Mouse (Mus musculus): ENCODE measurements around the gene Col5a2. TPM values are rescaled to one million over a fixed set of nuclear protein-coding genes. Genes with fewer than 3 reads are reported as not detected.
"Not testable (repeated sequence)": the region's sequence is repeated elsewhere in the genome, so short reads cannot be mapped to it uniquely, and the experiment has no call there.

The Col5a2 gene
- polyA plus RNA-seq, 1 experiment from 2014 or later: 23.5 TPM

GRCm38 (mm10) chr1:45472751-45473150, 30.3 kb downstream of the Col5a2 start:
- H3K27me3 ChIP-seq (ENCODE audit: control insufficient read depth, insufficient read depth, low read length): no peaks in the 10 kb centered on the region
- H3K4me1 ChIP-seq (ENCODE audit: control insufficient read depth, insufficient read depth, low read length): no peaks in the 10 kb centered on the region
- no peak overlapping the region for H3K27ac ChIP-seq (replicated peaks; ENCODE audit: low read depth, low read length)
- H3K9me3 ChIP-seq (ENCODE audit: control insufficient read depth, low read length): no peaks in the 10 kb centered on the region
- DNase-seq (ENCODE audit: low spot score): no peak
- no peak overlapping the region for H3K9ac ChIP-seq (ENCODE audit: low read length)
- 65% methylated on average over 4 of the region's 4 CpGs for WGBS
- H3K4me3 ChIP-seq (ENCODE audit: low read depth, low read length): no peak overlapping the region
- H3K36me3 ChIP-seq (ENCODE audit: control insufficient read depth, insufficient read depth, low read length): no peaks in the 10 kb centered on the region
- no peak for ATAC-seq (ENCODE audit: insufficient number of reproducible peaks, low FRiP score, low TSS enrichment, low read depth)
- H3K4me2 ChIP-seq (ENCODE audit: low read depth, severe bottlenecking): no peak overlapping the region

GRCm38 (mm10) chr1:45460767-45461166, 42.3 kb downstream of the Col5a2 start:
- no peaks in the 10 kb centered on the region for H3K27me3 ChIP-seq (ENCODE audit: control insufficient read depth, insufficient read depth, low read length)
- DNase-seq (ENCODE audit: low spot score) (peak; percentile 30), ATAC-seq (ENCODE audit: insufficient number of reproducible peaks, low FRiP score, low TSS enrichment, low read depth) (peak; percentile 68; the same call in 1 of the 2 replicates)
- H3K36me3 ChIP-seq (ENCODE audit: control insufficient read depth, insufficient read depth, low read length): no peaks in the 10 kb centered on the region
- WGBS: 43% methylated on average over 2 of the region's 2 CpGs
- H3K4me2 ChIP-seq (ENCODE audit: low read depth, severe bottlenecking): no peak overlapping the region
- H3K9ac ChIP-seq (ENCODE audit: low read length): no peak overlapping the region
- no peak overlapping the region for H3K4me3 ChIP-seq (ENCODE audit: low read depth, low read length)
- H3K9me3 ChIP-seq (ENCODE audit: control insufficient read depth, low read length): no peaks in the 10 kb centered on the region; the same call in 1 of the 2 replicates
- no peaks in the 10 kb centered on the region for H3K4me1 ChIP-seq (ENCODE audit: control insufficient read depth, insufficient read depth, low read length)
- no peak overlapping the region for H3K27ac ChIP-seq (replicated peaks; ENCODE audit: low read depth, low read length)

- no peaks in the 10 kb centered on the region; the same call in 1 of the 2 replicates for H3K9me3 ChIP-seq (ENCODE audit: control insufficient read depth, low read length)
- DNase-seq (ENCODE audit: low spot score): no peak
- H3K36me3 ChIP-seq (ENCODE audit: control insufficient read depth, insufficient read depth, low read length): no peaks in the 10 kb centered on the region
- no peak for ATAC-seq (ENCODE audit: insufficient number of reproducible peaks, low FRiP score, low TSS enrichment, low read depth)
- H3K27me3 ChIP-seq (ENCODE audit: control insufficient read depth, insufficient read depth, low read length): no peaks in the 10 kb centered on the region
- H3K4me3 ChIP-seq (ENCODE audit: low read depth, low read length): no peak overlapping the region
- no peak overlapping the region for H3K27ac ChIP-seq (replicated peaks; ENCODE audit: low read depth, low read length)
- no peak overlapping the region for H3K9ac ChIP-seq (ENCODE audit: low read length)
- H3K4me1 ChIP-seq (ENCODE audit: control insufficient read depth, insufficient read depth, low read length): no peaks in the 10 kb centered on the region
- WGBS: 93% methylated on average over 1 of the region's 1 CpGs
- H3K4me2 ChIP-seq (ENCODE audit: low read depth, severe bottlenecking): no peak overlapping the region
Observed at GRCm38 (mm10) chr1:45455763-45456162, 47.3 kb downstream of the Col5a2 start.

- ATAC-seq (ENCODE audit: insufficient number of reproducible peaks, low FRiP score, low TSS enrichment, low read depth) (no peak), DNase-seq (ENCODE audit: low spot score) (no peak)
- Histone ChIP-seq H3K4me2 (ENCODE audit: low read depth, severe bottlenecking) (no peak overlapping the region), H3K27ac (replicated peaks; ENCODE audit: low read depth, low read length) (no peak overlapping the region), H3K36me3 (ENCODE audit: control insufficient read depth, insufficient read depth, low read length) (no peaks in the 10 kb centered on the region), H3K9ac (ENCODE audit: low read length) (no peak overlapping the region), H3K4me1 (ENCODE audit: control insufficient read depth, insufficient read depth, low read length) (no peaks in the 10 kb centered on the region), H3K27me3 (ENCODE audit: control insufficient read depth, insufficient read depth, low read length) (no peaks in the 10 kb centered on the region), H3K9me3 (ENCODE audit: control insufficient read depth, low read length) (no peaks in the 10 kb centered on the region), H3K4me3 (ENCODE audit: low read depth, low read length) (no peak overlapping the region)
- whole genome bisulfite sequencing: 89% methylated on average over 1 of the region's 1 CpGs
Observed at GRCm38 (mm10) chr1:45448856-45449255, 54.2 kb downstream of the Col5a2 start.

- H3K36me3 ChIP-seq (ENCODE audit: control insufficient read depth, insufficient read depth, low read length): peaks cover 4% of the 10 kb centered on the region
- no peaks in the 10 kb centered on the region for H3K27me3 ChIP-seq (ENCODE audit: control insufficient read depth, insufficient read depth, low read length)
- no peaks in the 10 kb centered on the region for H3K9me3 ChIP-seq (ENCODE audit: control insufficient read depth, low read length)
- no peaks in the 10 kb centered on the region for H3K4me1 ChIP-seq (ENCODE audit: control insufficient read depth, insufficient read depth, low read length)
- H3K27ac ChIP-seq (replicated peaks; ENCODE audit: low read depth, low read length): no peak overlapping the region
- WGBS: 19% methylated on average over 3 of the region's 3 CpGs
- DNase-seq (ENCODE audit: low spot score): peak; percentile 49
- peak; percentile 72; the same call in 1 of the 2 replicates for ATAC-seq (ENCODE audit: insufficient number of reproducible peaks, low FRiP score, low TSS enrichment, low read depth)
- H3K9ac ChIP-seq (ENCODE audit: low read length): no peak overlapping the region
- H3K4me3 ChIP-seq (ENCODE audit: low read depth, low read length): no peak overlapping the region
- H3K4me2 ChIP-seq (ENCODE audit: low read depth, severe bottlenecking): no peak overlapping the region
Observed at GRCm38 (mm10) chr1:45431922-45432321, 71.2 kb downstream of the Col5a2 start.

GRCm38 (mm10) chr1:45430520-45430919, 72.6 kb downstream of the Col5a2 start:
- Histone ChIP-seq H3K9ac (ENCODE audit: low read length) (no peak overlapping the region), H3K36me3 (ENCODE audit: control insufficient read depth, insufficient read depth, low read length) (peaks cover 4% of the 10 kb centered on the region), H3K4me2 (ENCODE audit: low read depth, severe bottlenecking) (no peak overlapping the region), H3K9me3 (ENCODE audit: control insufficient read depth, low read length) (no peaks in the 10 kb centered on the region), H3K4me1 (ENCODE audit: control insufficient read depth, insufficient read depth, low read length) (no peaks in the 10 kb centered on the region), H3K27me3 (ENCODE audit: control insufficient read depth, insufficient read depth, low read length) (no peaks in the 10 kb centered on the region), H3K27ac (replicated peaks; ENCODE audit: low read depth, low read length) (no peak overlapping the region), H3K4me3 (ENCODE audit: low read depth, low read length) (no peak overlapping the region)
- 89% methylated on average over 4 of the region's 4 CpGs for WGBS
- DNase-seq (ENCODE audit: low spot score): no peak
- no peak for ATAC-seq (ENCODE audit: insufficient number of reproducible peaks, low FRiP score, low TSS enrichment, low read depth)

GRCm38 (mm10) chr1:45429145-45429544, 73.9 kb downstream of the Col5a2 start:
- not testable (repeated sequence) for H3K27ac ChIP-seq (replicated peaks; ENCODE audit: low read depth, low read length); H3K36me3 ChIP-seq (ENCODE audit: control insufficient read depth, insufficient read depth, low read length); DNase-seq (ENCODE audit: low spot score); H3K9ac ChIP-seq (ENCODE audit: low read length); H3K4me3 ChIP-seq (ENCODE audit: low read depth, low read length); H3K4me1 ChIP-seq (ENCODE audit: control insufficient read depth, insufficient read depth, low read length); ATAC-seq (ENCODE audit: insufficient number of reproducible peaks, low FRiP score, low TSS enrichment, low read depth); H3K4me2 ChIP-seq (ENCODE audit: low read depth, severe bottlenecking); H3K9me3 ChIP-seq (ENCODE audit: control insufficient read depth, low read length); H3K27me3 ChIP-seq (ENCODE audit: control insufficient read depth, insufficient read depth, low read length)
- WGBS: 75% methylated on average over 5 of the region's 5 CpGs

GRCm38 (mm10) chr1:45423915-45424314, 79.2 kb downstream of the Col5a2 start:
- Histone ChIP-seq H3K9ac (ENCODE audit: low read length) (no peak overlapping the region), H3K27me3 (ENCODE audit: control insufficient read depth, insufficient read depth, low read length) (no peaks in the 10 kb centered on the region), H3K4me1 (ENCODE audit: control insufficient read depth, insufficient read depth, low read length) (no peaks in the 10 kb centered on the region), H3K4me2 (ENCODE audit: low read depth, severe bottlenecking) (no peak overlapping the region), H3K27ac (replicated peaks; ENCODE audit: low read depth, low read length) (no peak overlapping the region), H3K4me3 (ENCODE audit: low read depth, low read length) (no peak overlapping the region), H3K36me3 (ENCODE audit: control insufficient read depth, insufficient read depth, low read length) (peaks cover 4% of the 10 kb centered on the region), H3K9me3 (ENCODE audit: control insufficient read depth, low read length) (no peaks in the 10 kb centered on the region)
- ATAC-seq (ENCODE audit: insufficient number of reproducible peaks, low FRiP score, low TSS enrichment, low read depth): no peak
- WGBS: 89% methylated on average over 5 of the region's 5 CpGs
- DNase-seq (ENCODE audit: low spot score): no peak

GRCm38 (mm10) chr1:45420554-45420953, 82.5 kb downstream of the Col5a2 start:
- H3K4me1 ChIP-seq (ENCODE audit: control insufficient read depth, insufficient read depth, low read length): no peaks in the 10 kb centered on the region
- DNase-seq (ENCODE audit: low spot score) (no peak), ATAC-seq (ENCODE audit: insufficient number of reproducible peaks, low FRiP score, low TSS enrichment, low read depth) (no peak)
- no peaks in the 10 kb centered on the region for H3K27me3 ChIP-seq (ENCODE audit: control insufficient read depth, insufficient read depth, low read length)
- H3K4me3 ChIP-seq (ENCODE audit: low read depth, low read length): no peak overlapping the region
- no peaks in the 10 kb centered on the region for H3K9me3 ChIP-seq (ENCODE audit: control insufficient read depth, low read length)
- no peak overlapping the region for H3K27ac ChIP-seq (replicated peaks; ENCODE audit: low read depth, low read length)
- no peak overlapping the region for H3K4me2 ChIP-seq (ENCODE audit: low read depth, severe bottlenecking)
- H3K36me3 ChIP-seq (ENCODE audit: control insufficient read depth, insufficient read depth, low read length): no peaks in the 10 kb centered on the region
- H3K9ac ChIP-seq (ENCODE audit: low read length): no peak overlapping the region
